Mouse (Mus musculus): ENCODE results near the gene Olfr1263. TPM values are rescaled to one million over a fixed set of nuclear protein-coding genes. Genes with fewer than 3 reads are reported as not detected.

Olfr1263 gene
- total and polyA plus RNA-seq, 3 experiments = not detected

DNA sequence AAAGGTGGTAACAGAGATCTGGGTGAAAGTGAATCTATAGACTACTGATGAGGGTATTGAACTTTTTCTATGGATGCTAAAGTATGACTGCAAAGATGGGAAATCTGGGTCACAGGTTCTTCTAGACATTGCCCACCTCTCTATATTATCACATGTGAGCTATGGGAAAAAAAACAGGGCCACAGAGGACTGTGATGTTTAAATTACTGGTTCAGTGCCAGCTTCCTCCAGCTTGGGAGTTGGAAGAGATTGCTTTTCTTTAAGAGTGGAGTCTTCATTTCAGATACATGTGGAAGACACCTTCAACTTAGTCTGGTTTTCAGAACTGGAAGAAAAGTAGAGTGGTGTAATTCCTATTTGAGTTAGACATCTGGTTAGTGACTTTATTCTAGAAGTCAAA is 23.1 kb downstream of the Olfr1263 start, which contains the start of gene Olfr1265 (continued):
- TF ChIP-seq RAD21 (IDR thresholded peaks at IDR 0.05; ENCODE audit: low read depth, low read length) (no peak), MYC (IDR thresholded peaks at IDR 0.05; ENCODE audit: low read depth, low read length) (no peak)

DNA sequence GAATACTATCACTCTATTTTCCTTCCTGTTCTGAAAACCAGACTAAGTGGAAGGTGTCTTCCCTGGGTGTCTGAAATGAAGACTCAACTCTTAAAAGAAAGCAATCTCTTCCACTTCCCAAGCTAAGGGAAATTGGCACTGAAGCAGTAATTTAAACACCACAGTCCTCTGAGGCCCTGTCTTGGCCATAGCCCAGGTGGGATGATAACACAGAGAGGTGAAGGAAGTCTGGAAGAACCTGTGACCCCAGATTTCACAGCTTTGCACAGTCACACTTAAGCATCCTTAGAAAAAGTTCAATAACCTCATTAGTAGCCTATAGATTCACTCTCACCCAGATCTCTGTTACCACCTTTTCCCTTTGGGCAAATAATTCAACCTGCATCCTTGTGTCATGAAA is 51.6 kb downstream of the Olfr1263 start, which contains the start of gene Olfr140:
Gene Olfr140, minus strand, starts transcription at position 101 of the 400 bp plus-strand sequence.
- TF ChIP-seq MYC (IDR thresholded peaks at IDR 0.05; ENCODE audit: low read depth, low read length) (no peak), JUND (IDR thresholded peaks at IDR 0.05; ENCODE audit: low read depth, low read length) (no peak), RCOR1 (IDR thresholded peaks at IDR 0.05; ENCODE audit: low read depth, low read length) (no peak), HCFC1 (IDR thresholded peaks at IDR 0.05; ENCODE audit: low read depth, low read length) (no peak), KAT2A (conservative IDR thresholded peaks at IDR 0.05; ENCODE audit: low read depth, low read length) (no peak), MYB (IDR thresholded peaks at IDR 0.05; ENCODE audit: low read depth, low read length) (no peak), POLR2AphosphoS2 (IDR thresholded peaks at IDR 0.05; ENCODE audit: low read length) (no peak), USF2 (IDR thresholded peaks at IDR 0.05; ENCODE audit: borderline replicate concordance in 1 of 2, insufficient read depth in 1 of 2, low read depth in 1 of 2, low read length in 2 of 2) (no peak), TAL1 (IDR thresholded peaks at IDR 0.05; ENCODE audit: low read length) (no peak), NRF1 (IDR thresholded peaks at IDR 0.05; ENCODE audit: insufficient read depth, low read depth, low read length, poor library complexity, severe bottlenecking) (no peak), USF1 (IDR thresholded peaks at IDR 0.05; ENCODE audit: low read depth, low read length) (no peak), ZMIZ1 (IDR thresholded peaks at IDR 0.05; ENCODE audit: low read depth, low read length) (no peak), MAX (IDR thresholded peaks at IDR 0.05; ENCODE audit: low read length) (no peak), UBTF (IDR thresholded peaks at IDR 0.05; ENCODE audit: borderline replicate concordance, insufficient read depth, low read depth, low read length) (no peak)
- Histone ChIP-seq H3K4me3 (ENCODE audit: control insufficient read depth in 1 of 2, insufficient read depth in 1 of 2, low read depth in 2 of 2, low read length in 2 of 2) (no peak within 1 kb of the TSS), H3K9me3 (replicated peaks; ENCODE audit: insufficient read depth, low read length) (no peaks in the 10 kb centered on the region), H3K36me3 (ENCODE audit: control insufficient read depth in 1 of 2, insufficient read depth in 2 of 2, low read length in 2 of 2) (no peaks in the 10 kb centered on the region), H3K9ac (ENCODE audit: control insufficient read depth, low read depth, low read length, poor library complexity, severe bottlenecking) (no peak within 1 kb of the TSS), H3K27ac (ENCODE audit: control insufficient read depth, low read depth, low read length) (no peak within 1 kb of the TSS), H3K4me1 (ENCODE audit: control insufficient read depth in 1 of 2, insufficient read depth in 2 of 2, low read length in 2 of 2) (no peaks in the 10 kb centered on the region), H3K27me3 (ENCODE audit: control insufficient read depth in 1 of 2, insufficient read depth in 2 of 2, low read length in 2 of 2) (no peaks in the 10 kb centered on the region), H3K79me2 (ENCODE audit: control insufficient read depth, insufficient read depth, low read length, poor library complexity) (no peaks in the 10 kb centered on the region)
- no peak for DNase-seq (ENCODE audit: low read depth, low spot score)

Other genes starting within 250 kb of the Olfr1263 start
- gene Olfr1254, start 218.5 kb upstream of the Olfr1263 start, total RNA-seq (2012; rRNA removed) = not detected in 2 replicates
- not detected for gene Olfr1254, start 218.5 kb upstream of the Olfr1263 start, polyA plus RNA-seq (2012; ENCODE audit: insufficient read depth in 1 of 2, insufficient read length in 2 of 2, low read depth in 1 of 2, low replicate concordance in 2 of 2, missing spikeins in 1 of 2)
- not detected in 2 replicates for gene Olfr1255, start 200.1 kb upstream of the Olfr1263 start, total RNA-seq (2012; rRNA removed)
- not detected for gene Olfr1255, start 200.1 kb upstream of the Olfr1263 start, polyA plus RNA-seq (2012; ENCODE audit: insufficient read depth in 1 of 2, insufficient read length in 2 of 2, low read depth in 1 of 2, low replicate concordance in 2 of 2, missing spikeins in 1 of 2)
- not detected in 2 replicates for gene Olfr1256, start 170.6 kb upstream of the Olfr1263 start, total RNA-seq (2012; rRNA removed)
- gene Olfr1256, start 170.6 kb upstream of the Olfr1263 start, polyA plus RNA-seq (2012; ENCODE audit: insufficient read depth in 1 of 2, insufficient read length in 2 of 2, low read depth in 1 of 2, low replicate concordance in 2 of 2, missing spikeins in 1 of 2) = not detected
- not detected in 2 replicates for gene Olfr48, start 163.9 kb upstream of the Olfr1263 start, total RNA-seq (2012; rRNA removed)
- not detected for gene Olfr48, start 163.9 kb upstream of the Olfr1263 start, polyA plus RNA-seq (2012; ENCODE audit: insufficient read depth in 1 of 2, insufficient read length in 2 of 2, low read depth in 1 of 2, low replicate concordance in 2 of 2, missing spikeins in 1 of 2)
- gene Olfr1257, start 133.7 kb upstream of the Olfr1263 start, total RNA-seq (2012; rRNA removed) = not detected in 2 replicates
- gene Olfr1257, start 133.7 kb upstream of the Olfr1263 start, polyA plus RNA-seq (2012; ENCODE audit: insufficient read depth in 1 of 2, insufficient read length in 2 of 2, low read depth in 1 of 2, low replicate concordance in 2 of 2, missing spikeins in 1 of 2) = not detected
- not detected in 2 replicates for gene Olfr1258, start 84.8 kb upstream of the Olfr1263 start, total RNA-seq (2012; rRNA removed)
- gene Olfr1258, start 84.8 kb upstream of the Olfr1263 start, polyA plus RNA-seq (2012; ENCODE audit: insufficient read depth in 1 of 2, insufficient read length in 2 of 2, low read depth in 1 of 2, low replicate concordance in 2 of 2, missing spikeins in 1 of 2) = not detected
- not detected in 2 replicates for gene Olfr1259, start 63.5 kb upstream of the Olfr1263 start, total RNA-seq (2012; rRNA removed)
- not detected for gene Olfr1259, start 63.5 kb upstream of the Olfr1263 start, polyA plus RNA-seq (2012; ENCODE audit: insufficient read depth in 1 of 2, insufficient read length in 2 of 2, low read depth in 1 of 2, low replicate concordance in 2 of 2, missing spikeins in 1 of 2)
- not detected in 2 replicates for gene Olfr1260, start 37.8 kb upstream of the Olfr1263 start, total RNA-seq (2012; rRNA removed)
- gene Olfr1260, start 37.8 kb upstream of the Olfr1263 start, polyA plus RNA-seq (2012; ENCODE audit: insufficient read depth in 1 of 2, insufficient read length in 2 of 2, low read depth in 1 of 2, low replicate concordance in 2 of 2, missing spikeins in 1 of 2) = not detected
- not detected in 2 replicates for gene Olfr1261, start 20.9 kb upstream of the Olfr1263 start, total RNA-seq (2012; rRNA removed)
- not detected for gene Olfr1261, start 20.9 kb upstream of the Olfr1263 start, polyA plus RNA-seq (2012; ENCODE audit: insufficient read depth in 1 of 2, insufficient read length in 2 of 2, low read depth in 1 of 2, low replicate concordance in 2 of 2, missing spikeins in 1 of 2)
- not detected in 2 replicates for gene Olfr1262, start 12.0 kb upstream of the Olfr1263 start, total RNA-seq (2012; rRNA removed)
- gene Olfr1262, start 12.0 kb upstream of the Olfr1263 start, polyA plus RNA-seq (2012; ENCODE audit: insufficient read depth in 1 of 2, insufficient read length in 2 of 2, low read depth in 1 of 2, low replicate concordance in 2 of 2, missing spikeins in 1 of 2) = not detected
- gene Olfr1264, start 13.4 kb downstream of the Olfr1263 start, total RNA-seq (2012; rRNA removed) = not detected in 2 replicates
- not detected for gene Olfr1264, start 13.4 kb downstream of the Olfr1263 start, polyA plus RNA-seq (2012; ENCODE audit: insufficient read depth in 1 of 2, insufficient read length in 2 of 2, low read depth in 1 of 2, low replicate concordance in 2 of 2, missing spikeins in 1 of 2)
- not detected in 2 replicates for gene Olfr1265, start 23.2 kb downstream of the Olfr1263 start, total RNA-seq (2012; rRNA removed)
- under 1 TPM in 1 of 2 experiments, not detected in 1; 0.06 TPM for gene Olfr1265, start 23.2 kb downstream of the Olfr1263 start, polyA plus RNA-seq (2012; ENCODE audit: insufficient read depth in 1 of 2, insufficient read length in 2 of 2, low read depth in 1 of 2, low replicate concordance in 2 of 2, missing spikeins in 1 of 2)
- gene Olfr140, start 51.5 kb downstream of the Olfr1263 start, total RNA-seq (2012; rRNA removed) = not detected in 2 replicates
- gene Olfr140, start 51.5 kb downstream of the Olfr1263 start, polyA plus RNA-seq (2012; ENCODE audit: insufficient read depth in 1 of 2, insufficient read length in 2 of 2, low read depth in 1 of 2, low replicate concordance in 2 of 2, missing spikeins in 1 of 2) = not detected
- gene Olfr1269, start 109.3 kb downstream of the Olfr1263 start, total RNA-seq (2012; rRNA removed) = not detected in 2 replicates
- not detected for gene Olfr1269, start 109.3 kb downstream of the Olfr1263 start, polyA plus RNA-seq (2012; ENCODE audit: insufficient read depth in 1 of 2, insufficient read length in 2 of 2, low read depth in 1 of 2, low replicate concordance in 2 of 2, missing spikeins in 1 of 2)
- gene Olfr32, start 130.2 kb downstream of the Olfr1263 start, total RNA-seq (2012; rRNA removed) = not detected in 2 replicates
- gene Olfr32, start 130.2 kb downstream of the Olfr1263 start, polyA plus RNA-seq (2012; ENCODE audit: insufficient read depth in 1 of 2, insufficient read length in 2 of 2, low read depth in 1 of 2, low replicate concordance in 2 of 2, missing spikeins in 1 of 2) = not detected
- gene Olfr1270, start 141.0 kb downstream of the Olfr1263 start, total RNA-seq (2012; rRNA removed) = not detected in 2 replicates
- gene Olfr1270, start 141.0 kb downstream of the Olfr1263 start, polyA plus RNA-seq (2012; ENCODE audit: insufficient read depth in 1 of 2, insufficient read length in 2 of 2, low read depth in 1 of 2, low replicate concordance in 2 of 2, missing spikeins in 1 of 2) = not detected
- gene Olfr1506, start 212.4 kb downstream of the Olfr1263 start, total RNA-seq (2012; rRNA removed) = not detected in 2 replicates
- not detected for gene Olfr1506, start 212.4 kb downstream of the Olfr1263 start, polyA plus RNA-seq (2012; ENCODE audit: insufficient read depth in 1 of 2, insufficient read length in 2 of 2, low read depth in 1 of 2, low replicate concordance in 2 of 2, missing spikeins in 1 of 2)
- not detected in 2 replicates for gene Olfr142, start 245.5 kb downstream of the Olfr1263 start, total RNA-seq (2012; rRNA removed)
- not detected for gene Olfr142, start 245.5 kb downstream of the Olfr1263 start, polyA plus RNA-seq (2012; ENCODE audit: insufficient read depth in 1 of 2, insufficient read length in 2 of 2, low read depth in 1 of 2, low replicate concordance in 2 of 2, missing spikeins in 1 of 2)